In genomic region chr15:42914099-42914498, GRCm38 (mm10) we compare ENCODE assay signal across 8 mouse cellular contexts.
DNase-seq lines count a peak whose midpoint lies in the region; ATAC-seq lines count a peak whose summit lies in the region.

No protein-coding gene starts in this region.

- DNase-seq in A20 (ENCODE audit: low read depth, low spot score): peak; percentile 5
- DNase-seq in MEL-GATA-1-ER (ENCODE audit: extremely low read depth, low read depth): peak; percentile 34
- DNase-seq in cerebellum, adult 9-11 months: peak; percentile 14
- peak; percentile 55 to 68 for DNase-seq in frontal cortex, postnatal 25 days (ENCODE audit: low spot score in 2 of 2)
- peak; percentile 78 for DNase-seq in layer of hippocampus, adult 11-12 months (ENCODE audit: low spot score)
- peak; percentile 37 for DNase-seq in lung, postnatal 25 days (ENCODE audit: low spot score)
- DNase-seq in right cerebral cortex, adult 18-20 months: peak; percentile 62

- no peak for ATAC-seq in erythroid progenitor cell, adult 5-6 weeks (replicated peaks; ENCODE audit: low FRiP score, poor library complexity, severe bottlenecking)

Comparison
In these comparisons a context has a peak if more than half of its experiments do, and no peak if none do; other contexts are left out.
1. DNase-seq: peak in every context shown above with its lines; median percentile 78 in layer of hippocampus, adult 11-12 months; 62 in right cerebral cortex, adult 18-20 months; 62 in frontal cortex, postnatal 25 days; 37 in lung, postnatal 25 days; 34 in MEL-GATA-1-ER; 14 in cerebellum, adult 9-11 months; 5 in A20.